Mouse (Mus musculus) A20 (cell line): ENCODE measurements at regions not wholly inside any gene's neighbourhood (a gene's known extent, or its start where the extent isn't known, plus 50 kb on each side); places are given as distances from the start of the nearest gene placed in this dataset.
A peak's percentile ranks its signal among the peaks of the same experiment; 100 is the strongest.
"Not testable (repeated sequence)": the region's sequence is repeated elsewhere in the genome, so short reads cannot be mapped to it uniquely, and the experiment has no call there.

Source experiments
- DNase-seq: peaks from one replicate; pipeline ENCODE4 v3.0.0-alpha.2; 2011; ENCODE audit warnings: low read depth, low spot score

- peak; percentile 11 for DNase-seq
Observed at GRCm38 (mm10) chr9:41914611-41915010, 209.5 kb downstream of the Sorl1 start.

- no peak for DNase-seq
Observed at GRCm38 (mm10) chr9:41913911-41914310, 210.2 kb downstream of the Sorl1 start.

GRCm38 (mm10) chr9:41912482-41912881 lies 211.6 kb downstream of the Sorl1 start:
- DNase-seq, result no peak

GRCm38 (mm10) chr9:41900606-41900974 lies 223.5 kb downstream of the Sorl1 start:
- no peak for DNase-seq

GRCm38 (mm10) chr9:41899766-41900605 lies 224.1 kb downstream of the Sorl1 start:
- DNase-seq, result no peak

GRCm38 (mm10) chr9:41895106-41895505 lies 229.0 kb downstream of the Sorl1 start:
- DNase-seq, result no peak

GRCm38 (mm10) chr9:41892841-41893240 lies 231.3 kb downstream of the Sorl1 start:
- no peak for DNase-seq

- no peak for DNase-seq
Observed at GRCm38 (mm10) chr9:41891206-41891605, 232.9 kb downstream of the Sorl1 start.

- DNase-seq, result no peak
Observed at GRCm38 (mm10) chr9:41890273-41891141, 233.6 kb downstream of the Sorl1 start.

- DNase-seq, result no peak
Observed at GRCm38 (mm10) chr9:41889568-41890272, 234.4 kb downstream of the Sorl1 start.

- no peak for DNase-seq
Observed at GRCm38 (mm10) chr9:41888616-41889150, 235.4 kb downstream of the Sorl1 start.

- not testable (repeated sequence) for DNase-seq
Observed at GRCm38 (mm10) chr9:41886456-41886855, 237.6 kb downstream of the Sorl1 start.

GRCm38 (mm10) chr9:41880457-41880856 lies 243.6 kb downstream of the Sorl1 start:
- no peak for DNase-seq

GRCm38 (mm10) chr9:41879080-41879479 lies 245.0 kb downstream of the Sorl1 start:
- DNase-seq, result no peak

- no peak for DNase-seq
Observed at GRCm38 (mm10) chr9:41861136-41861535, 263.0 kb downstream of the Sorl1 start.

- DNase-seq, result no peak
Observed at GRCm38 (mm10) chr9:41860681-41861080, 263.4 kb downstream of the Sorl1 start.

- no peak for DNase-seq
Observed at GRCm38 (mm10) chr9:41859780-41860179, 264.3 kb downstream of the Sorl1 start.

GRCm38 (mm10) chr9:41852099-41852498 lies 272.0 kb downstream of the Sorl1 start:
- no peak for DNase-seq

GRCm38 (mm10) chr9:41849628-41850326 lies 274.3 kb downstream of the Sorl1 start:
- no peak for DNase-seq

GRCm38 (mm10) chr9:41844616-41845015 lies 279.5 kb downstream of the Sorl1 start:
- no peak for DNase-seq
